Mouse (Mus musculus) gastrocnemius, postnatal 25 days (tissue): ENCODE measurements around the gene Nostrin. TPM values are rescaled to one million over a fixed set of nuclear protein-coding genes. Genes with fewer than 3 reads are reported as not detected.
A peak's percentile ranks its signal among the peaks of the same experiment; 100 is the strongest.

Source experiments
- DNase-seq: peaks from one replicate; pipeline ENCODE4 v3.0.0; 2022
- total RNA-seq, 2 experiments: library from RNA; stranded (reverse); gene quantifications; 1 replicate in 1 of 2; 2 replicates in 1 of 2; pipeline ENCODE4 v1.2.3; 2021

The Nostrin gene
- total RNA-seq, 2 experiments from 2014 or later: 1.6 to 1.7 TPM

DNA sequence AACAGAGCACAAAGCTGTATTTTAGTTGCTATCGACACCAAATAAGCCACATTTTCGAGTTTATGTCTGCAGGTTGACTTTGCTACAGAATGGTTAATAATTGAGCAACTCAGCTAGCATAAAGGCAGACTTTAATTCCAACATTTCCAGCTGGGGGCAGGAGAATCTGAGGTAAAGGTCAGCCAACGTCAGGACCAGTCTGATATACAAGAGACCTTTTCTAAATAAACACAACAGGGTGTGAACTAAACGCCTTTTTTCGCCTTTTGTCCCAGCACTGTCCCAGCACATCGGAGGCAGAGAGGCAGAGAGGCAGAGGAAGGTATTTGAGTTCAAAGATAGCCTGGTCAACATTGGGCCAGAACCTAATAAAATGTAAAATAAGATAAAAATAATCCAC is 69.6 kb downstream of the Nostrin start:
- DNase-seq: no peak

DNA sequence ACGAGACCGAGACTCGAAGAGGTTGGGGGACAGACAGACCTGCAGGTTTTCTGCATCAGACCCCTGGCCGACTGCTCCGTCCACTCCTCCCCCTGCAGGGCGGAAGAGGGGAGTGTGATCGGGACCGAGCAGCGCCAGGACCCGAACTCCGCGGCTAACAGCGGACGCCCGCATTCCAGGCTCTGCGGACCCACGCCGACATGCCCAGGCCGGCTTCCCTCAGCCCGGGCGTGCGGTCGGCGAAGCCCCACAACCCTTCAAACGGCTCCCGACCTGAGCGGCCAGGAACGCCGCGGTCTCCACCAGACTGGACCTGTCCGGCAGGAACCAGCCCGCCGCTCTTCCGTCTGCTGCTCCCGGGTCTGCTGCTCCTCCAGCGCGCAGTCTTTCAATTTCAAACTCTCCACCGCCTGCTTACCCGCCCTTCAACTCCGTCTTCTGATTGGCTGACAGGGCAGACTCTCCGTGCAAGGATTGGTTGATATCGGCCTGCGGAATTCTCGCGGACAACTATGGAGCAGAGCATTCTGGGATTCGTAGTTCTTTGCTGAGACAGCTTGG is 70.3 kb downstream of the Nostrin start, which contains the start of gene Spc25:
Gene Spc25 (minus strand): TSS at position 404 of the 561 bp plus-strand sequence.
- peak; percentile 91 for DNase-seq

DNA sequence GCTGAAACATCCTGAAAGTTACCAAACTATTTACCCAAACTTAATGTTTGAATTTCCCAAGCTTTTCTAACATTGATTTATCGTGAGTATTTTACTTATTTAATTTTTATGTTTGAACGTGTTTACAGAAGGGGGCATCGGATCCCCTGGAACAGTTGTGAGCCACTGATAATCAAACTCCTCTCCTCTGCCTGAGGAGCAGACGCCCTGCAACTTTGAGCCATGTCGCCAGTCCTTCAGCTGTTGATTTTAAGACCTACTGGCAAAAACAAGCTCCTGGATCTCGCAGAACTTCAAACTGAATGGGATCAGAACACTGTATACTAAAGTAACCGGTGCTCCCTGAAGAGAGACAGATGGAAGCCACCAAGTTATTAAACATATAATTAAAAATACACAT is 70.9 kb downstream of the Nostrin start:
- DNase-seq: no peak

DNA sequence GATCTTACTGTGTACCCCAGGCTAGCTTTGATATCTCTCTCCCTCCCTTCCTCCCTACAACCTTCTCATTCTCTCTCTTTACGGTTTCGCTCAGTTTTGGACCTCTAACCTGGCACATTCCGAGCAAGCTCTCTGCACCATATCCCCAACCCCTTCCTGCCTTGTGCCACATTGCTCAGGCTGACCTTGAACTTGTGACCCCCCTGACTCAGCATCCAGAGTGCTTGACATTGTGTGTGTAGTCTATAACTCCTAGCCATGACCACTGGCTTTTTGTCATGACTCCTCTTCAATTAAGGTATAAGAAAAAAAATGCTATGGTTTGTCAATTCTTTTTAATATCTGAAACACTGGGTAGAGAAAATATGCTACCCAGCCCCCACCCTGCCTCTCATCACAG is 74.1 kb downstream of the Nostrin start:
- DNase-seq: no peak

DNA sequence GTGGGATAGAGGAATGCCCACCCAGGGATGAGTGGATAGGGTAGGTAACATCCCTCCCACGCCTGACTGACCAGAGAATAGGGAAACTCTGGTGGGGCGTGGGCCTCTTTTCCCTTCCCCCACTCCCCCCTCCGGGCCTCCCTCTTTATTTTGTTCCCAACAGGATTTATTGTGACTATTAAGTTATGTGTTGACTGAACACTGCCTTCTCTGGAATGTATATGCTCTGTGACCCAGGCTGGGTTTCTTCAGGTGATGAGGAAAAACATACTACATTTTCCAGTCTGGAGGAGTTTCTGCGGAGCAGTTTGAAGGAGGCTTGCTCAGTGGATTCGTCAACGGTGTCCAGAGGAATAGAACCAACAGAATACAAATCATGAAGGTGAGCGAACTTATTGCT is 75.2 kb downstream of the Nostrin start, which contains the start of gene G6pc2:
Gene G6pc2 (plus strand): TSS at position 301 of the 400 bp plus-strand sequence.
- no peak for DNase-seq

DNA sequence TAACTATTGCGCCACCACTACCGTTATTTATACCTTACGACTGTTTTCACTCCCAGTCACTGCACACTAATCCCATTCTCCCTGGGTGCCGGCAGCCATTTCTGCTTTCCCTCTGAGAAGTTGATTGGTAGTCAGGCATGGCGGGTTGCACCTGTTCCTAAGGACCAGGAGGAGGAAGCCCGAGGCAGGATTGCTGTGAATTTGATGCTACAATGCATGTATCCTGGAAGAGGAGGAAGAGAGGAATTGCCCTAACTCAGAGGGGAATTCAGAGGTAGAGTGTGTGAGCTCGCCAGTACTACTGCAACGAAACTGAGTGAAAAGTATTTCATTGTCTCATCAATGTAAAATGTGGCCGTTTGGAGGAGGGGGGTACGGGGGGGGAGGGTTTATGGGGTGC is 77.1 kb downstream of the Nostrin start:
- DNase-seq: no peak

DNA sequence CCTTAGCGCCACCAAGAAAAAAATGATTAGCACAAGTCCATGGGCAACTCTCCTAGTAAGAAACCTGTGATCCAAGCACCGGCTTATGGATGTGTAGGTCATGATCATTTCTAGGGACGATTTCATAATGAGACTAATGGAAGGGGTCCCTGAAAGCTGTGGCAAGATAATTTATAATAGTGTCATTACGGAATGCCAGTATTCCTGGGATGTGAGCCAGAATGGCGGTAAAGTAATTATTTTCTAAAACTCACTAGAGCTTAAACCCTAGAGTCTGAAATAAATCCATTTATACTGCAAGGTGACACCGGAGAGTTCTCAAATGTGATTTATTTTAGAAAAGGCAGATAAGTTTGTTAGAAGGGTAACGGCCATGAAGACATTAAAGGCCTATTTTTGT is 79.6 kb downstream of the Nostrin start:
- DNase-seq: no peak

DNA sequence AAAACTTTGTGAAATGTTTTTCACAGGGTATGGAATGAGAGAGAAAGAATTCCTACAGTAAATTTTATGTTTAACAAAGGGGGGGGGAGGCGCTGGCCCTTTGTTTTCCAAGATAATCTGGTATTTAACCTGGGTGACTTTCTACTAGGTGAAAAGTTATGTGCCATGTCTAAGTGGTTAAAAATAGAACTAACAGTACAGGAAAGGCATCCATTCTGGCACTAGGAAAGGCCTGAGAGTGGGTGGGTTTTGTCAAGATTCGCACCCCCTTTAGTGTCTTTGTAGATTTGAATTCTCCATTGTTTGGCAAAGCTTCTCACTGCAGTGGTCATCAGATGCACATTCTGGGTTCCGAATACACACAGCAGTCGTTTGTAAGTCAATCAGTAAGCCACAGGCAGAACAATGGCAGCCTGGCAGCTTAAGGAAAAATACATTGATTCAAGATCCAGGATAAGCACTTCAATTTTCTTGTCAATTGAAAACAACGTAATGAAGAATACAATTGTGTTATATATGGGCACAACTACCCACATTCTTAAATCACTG is 86.3 kb downstream of the Nostrin start:
- no peak for DNase-seq

DNA sequence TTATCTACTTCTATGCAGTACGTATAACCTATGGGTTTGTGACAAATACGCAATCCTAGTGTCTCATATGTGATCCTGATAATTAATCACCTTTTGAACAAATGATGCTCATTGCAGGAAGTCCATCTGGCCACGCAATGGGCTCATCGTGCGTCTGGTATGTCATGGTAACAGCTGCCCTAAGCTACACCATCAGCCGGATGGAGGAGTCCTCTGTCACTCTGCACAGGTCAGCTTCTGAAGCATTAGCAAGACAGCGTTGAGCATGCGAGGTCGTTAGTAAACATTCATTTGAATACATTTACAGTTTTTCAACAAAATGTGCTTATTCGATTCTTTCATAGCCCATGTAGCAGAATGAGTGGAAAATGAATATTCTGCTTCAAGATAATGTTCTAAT is 87.2 kb downstream of the Nostrin start:
- no peak for DNase-seq

DNA sequence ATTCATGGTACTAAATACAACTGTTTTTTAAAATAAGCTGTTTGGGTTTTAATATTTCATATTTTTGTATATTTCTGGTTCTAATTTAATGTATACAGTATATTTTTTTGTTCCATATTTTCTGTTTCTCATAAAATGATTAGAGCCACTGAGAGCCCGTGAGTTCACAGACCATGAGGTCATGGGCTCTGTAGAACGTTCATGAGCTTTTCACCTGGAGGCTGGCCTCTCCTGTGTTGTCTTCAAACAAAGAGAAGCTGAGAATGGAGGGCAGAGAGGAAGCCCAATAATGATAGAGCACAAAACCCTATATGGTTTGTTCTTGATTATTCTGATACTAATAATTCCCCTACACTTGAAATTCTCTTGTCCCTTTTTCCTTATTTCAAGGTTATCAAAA is 89.1 kb downstream of the Nostrin start:
- no peak for DNase-seq

DNA sequence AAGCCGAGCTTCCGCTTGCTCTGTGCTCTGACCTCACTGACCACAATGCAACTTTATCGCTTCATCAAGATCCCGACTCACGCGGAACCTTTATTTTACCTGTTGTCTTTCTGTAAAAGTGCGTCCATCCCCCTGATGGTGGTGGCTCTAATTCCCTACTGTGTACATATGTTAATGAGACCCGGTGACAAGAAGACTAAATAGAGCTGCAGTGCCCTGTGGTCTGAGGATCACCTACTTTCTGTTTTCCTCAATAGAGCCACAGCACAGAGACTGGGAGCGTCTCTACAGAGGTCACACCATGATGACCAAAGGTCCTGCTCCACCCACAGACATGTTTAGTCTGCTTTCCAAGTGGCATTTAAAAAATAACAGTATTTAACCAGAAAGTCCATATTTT is 91.3 kb downstream of the Nostrin start:
- no peak for DNase-seq

DNA sequence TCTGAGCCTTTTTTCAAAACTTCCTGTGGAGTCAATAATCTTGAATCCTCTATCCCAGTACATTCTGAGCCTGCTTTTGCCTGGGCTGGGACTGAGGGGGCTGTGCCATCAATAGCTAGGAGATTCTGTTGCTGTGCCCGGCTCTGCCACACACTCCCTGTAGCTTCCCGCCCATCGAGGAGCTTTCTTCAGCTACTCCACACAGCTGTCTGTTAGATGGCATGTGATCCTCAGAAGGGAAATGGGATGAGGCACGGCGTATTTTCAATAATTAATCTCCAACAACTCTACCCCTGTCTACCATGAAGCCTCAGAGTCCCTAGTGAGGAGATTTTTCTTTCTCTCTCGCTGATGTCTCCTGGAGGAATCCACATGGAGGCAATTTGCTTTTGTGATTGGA is 93.0 kb downstream of the Nostrin start:
- DNase-seq: no peak

DNA sequence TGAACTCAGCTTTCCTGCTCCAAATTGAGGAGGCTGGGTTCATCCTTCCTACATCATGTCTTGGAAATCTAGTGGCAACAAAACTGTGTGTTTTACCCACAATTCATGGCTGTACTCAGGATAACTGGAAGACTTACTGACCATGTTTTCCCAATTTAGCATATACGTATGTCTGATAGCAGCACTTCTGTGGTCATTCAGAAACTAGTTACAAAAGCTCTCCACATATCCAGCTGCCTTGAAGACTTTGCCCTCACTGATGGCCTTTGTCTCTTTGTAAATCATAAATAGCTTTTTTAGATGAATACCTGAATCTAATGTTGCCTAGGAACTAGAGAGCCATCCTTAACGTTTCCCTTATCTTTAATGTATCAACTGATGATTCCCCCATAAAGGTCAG is 94.5 kb downstream of the Nostrin start:
- DNase-seq: no peak

DNA sequence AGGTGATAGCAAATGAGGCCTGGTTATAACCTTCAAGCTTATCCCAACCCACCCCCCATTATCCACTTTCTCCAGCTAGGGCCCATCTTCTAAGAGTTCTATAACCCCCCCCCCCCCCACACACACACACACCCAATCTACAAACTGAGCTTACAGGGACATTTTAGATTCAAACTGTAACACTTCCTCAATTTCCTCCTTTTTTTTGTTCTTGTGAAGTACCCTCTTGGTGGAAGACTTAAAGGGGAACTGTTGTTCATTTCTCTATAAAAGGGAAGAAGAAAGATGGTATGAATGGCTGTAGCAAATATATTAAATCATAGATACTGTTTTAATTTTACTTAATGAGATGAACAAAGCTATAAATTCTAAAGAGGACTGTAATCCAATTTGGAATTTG is 96.5 kb downstream of the Nostrin start:
- DNase-seq: no peak

DNA sequence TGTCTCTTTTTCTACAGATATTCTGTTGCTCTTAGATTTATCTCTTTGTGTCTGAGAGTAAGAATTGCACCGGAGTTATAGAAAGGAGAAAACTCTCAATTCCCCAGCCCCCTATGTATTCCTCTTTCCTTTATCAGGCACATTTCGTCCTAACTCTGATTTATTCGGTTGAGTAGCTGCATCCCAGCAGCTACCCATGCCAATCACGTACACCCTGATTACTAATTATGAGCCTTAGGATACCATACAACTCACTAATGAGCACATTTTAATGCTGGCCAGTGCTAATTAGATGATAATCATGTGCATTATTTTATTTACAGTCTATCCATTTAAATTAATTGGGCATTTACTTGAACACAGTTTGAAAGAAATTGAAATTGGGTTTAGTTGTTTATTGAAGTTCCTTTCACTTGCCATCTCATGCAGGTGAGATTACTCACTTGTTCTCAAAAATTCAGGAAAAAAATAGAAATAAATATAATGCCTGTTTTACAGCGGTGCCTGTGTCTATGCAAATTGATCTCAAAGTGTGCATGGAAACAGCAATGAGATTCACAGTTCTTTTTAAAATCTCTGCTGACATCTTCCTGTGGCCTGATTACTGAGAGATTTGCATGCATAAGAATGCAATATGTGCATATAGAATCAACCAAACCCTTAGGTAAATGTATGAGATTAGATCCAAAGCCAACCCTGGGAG is 99.5 kb downstream of the Nostrin start:
- DNase-seq: no peak

Other genes starting within 250 kb of the Nostrin start
- gene Spc25, start 70.4 kb downstream of the Nostrin start, total RNA-seq: 1 to 10 TPM in 1 of 2 experiments, under 1 TPM in 1; 0.56 to 1.0 TPM
- gene G6pc2, start 75.3 kb downstream of the Nostrin start, total RNA-seq: not detected
- not detected for gene Abcb11, start 206.8 kb downstream of the Nostrin start, total RNA-seq
- under 1 TPM in 1 of 2 experiments, not detected in 1; 0.05 TPM for gene Dhrs9, start 244.6 kb downstream of the Nostrin start, total RNA-seq